Mouse (Mus musculus) heart, postnatal 36 days (tissue): Measurements from ENCODE around the gene Jak1. TPM values are rescaled to one million over a fixed set of nuclear protein-coding genes. Genes with fewer than 3 reads are reported as not detected.
"Not testable (repeated sequence)": the region's sequence is repeated elsewhere in the genome, so short reads cannot be mapped to it uniquely, and the experiment has no call there.

ENCODE experiments used
- DNase-seq, 2 experiments: peaks; one replicate each; pipeline ENCODE4 v3.0.0; 2021 to 2022
- intact Hi-C: fragments of 180-260 bp; cut with DNase I; formaldehyde crosslinking; loops from one replicate; pipeline ENCODE4 v1.15.1; 2025
- total RNA-seq, 2 experiments: library from RNA; stranded (reverse); gene quantifications; 2 replicates each; pipeline ENCODE4 v1.2.3; 2021

Gene Jak1
- total RNA-seq, 2 experiments from 2014 or later, result 86.8 to 93.7 TPM

DNA sequence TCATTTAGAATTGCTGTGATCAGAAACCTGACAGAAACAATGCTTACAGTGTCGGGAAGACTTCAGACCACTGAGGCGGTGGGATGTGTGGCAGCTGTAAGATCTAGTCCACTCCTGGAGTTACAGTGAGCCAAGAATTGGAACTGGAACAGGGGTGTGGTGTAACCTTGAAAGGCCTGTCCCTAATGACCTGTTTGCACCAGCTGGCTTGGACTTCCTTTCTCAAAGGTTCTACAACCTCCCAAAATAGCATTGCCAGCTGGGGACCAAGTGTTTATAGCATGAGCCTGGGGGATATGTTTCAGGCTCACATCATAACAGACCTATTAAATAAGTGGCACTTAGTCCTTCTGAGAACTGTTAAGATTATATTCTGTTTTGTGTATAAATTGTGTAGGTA is 15.0 kb upstream of the Jak1 start:
- no peak for DNase-seq
- intact Hi-C loops, result no loop called here

DNA sequence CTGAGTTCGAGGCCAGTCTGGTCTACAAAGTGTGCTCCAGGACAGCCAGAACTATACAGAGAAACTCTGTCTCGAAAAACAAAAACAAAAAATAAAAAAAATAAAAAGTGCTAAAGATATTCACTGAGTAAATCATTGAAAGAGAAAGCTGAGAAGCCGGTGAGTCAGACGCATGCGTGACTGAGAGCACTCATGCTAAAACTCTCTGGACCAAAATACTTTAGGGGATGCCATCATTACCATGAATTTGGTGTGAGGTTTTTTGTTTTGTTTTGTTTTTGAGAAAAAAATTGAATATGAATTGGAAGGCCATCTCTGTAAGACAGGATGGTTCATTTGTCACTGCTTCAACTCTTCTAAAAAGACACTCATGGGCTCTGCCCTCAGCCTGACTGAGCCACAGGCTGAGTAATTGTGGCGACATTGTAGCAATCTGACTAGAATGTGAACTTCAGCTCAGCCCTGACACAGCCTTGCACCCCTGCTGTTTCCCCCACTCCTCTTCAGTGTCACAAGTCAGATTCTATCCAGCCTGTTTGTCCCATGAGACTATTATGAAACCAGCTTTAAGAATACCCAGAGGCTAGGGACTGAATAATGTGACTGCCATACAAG is 11.5 kb upstream of the Jak1 start:
- intact Hi-C loops, result no loop called here
- no peak for DNase-seq

DNA sequence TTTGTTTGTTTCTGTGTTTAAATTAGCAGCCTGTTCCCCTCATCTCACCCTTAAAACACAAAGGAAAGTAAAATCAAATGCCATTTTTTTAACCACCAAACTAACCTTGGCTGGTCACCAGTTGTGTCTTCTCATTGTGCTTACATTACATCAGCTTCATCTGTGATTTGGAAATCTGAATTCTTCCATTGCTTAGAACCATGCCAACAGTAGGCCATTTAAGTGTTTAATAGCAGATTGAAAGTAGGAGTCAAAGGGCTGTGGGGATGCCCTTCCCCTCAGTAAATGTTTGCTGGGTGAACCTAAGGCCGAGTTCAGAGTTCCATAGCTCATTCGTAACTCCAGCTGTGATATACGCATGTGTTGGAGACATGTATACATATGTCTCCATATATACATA is 10.8 kb upstream of the Jak1 start:
- intact Hi-C loops, result no loop called here
- no peak for DNase-seq

DNA sequence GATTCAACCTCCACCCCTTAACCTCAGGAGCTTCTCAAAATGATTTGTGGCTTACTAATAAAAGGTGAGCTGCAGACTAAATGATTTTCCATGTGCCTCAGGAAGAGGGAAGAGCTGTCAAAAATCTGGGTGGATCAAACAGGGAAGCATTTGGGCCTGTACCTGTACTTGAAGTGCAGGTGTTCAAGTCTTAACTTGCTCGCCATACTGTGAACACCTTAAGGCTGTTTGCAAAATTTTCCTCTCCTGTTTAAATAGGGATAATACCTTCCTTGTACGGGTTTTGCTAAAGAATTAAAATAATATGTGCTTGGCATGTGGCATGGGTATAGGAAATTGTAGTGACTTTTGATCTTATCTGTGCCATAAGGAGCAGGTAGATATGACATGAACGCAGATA is 5.7 kb upstream of the Jak1 start:
- intact Hi-C loops, result no loop called here
- DNase-seq, result no peak

DNA sequence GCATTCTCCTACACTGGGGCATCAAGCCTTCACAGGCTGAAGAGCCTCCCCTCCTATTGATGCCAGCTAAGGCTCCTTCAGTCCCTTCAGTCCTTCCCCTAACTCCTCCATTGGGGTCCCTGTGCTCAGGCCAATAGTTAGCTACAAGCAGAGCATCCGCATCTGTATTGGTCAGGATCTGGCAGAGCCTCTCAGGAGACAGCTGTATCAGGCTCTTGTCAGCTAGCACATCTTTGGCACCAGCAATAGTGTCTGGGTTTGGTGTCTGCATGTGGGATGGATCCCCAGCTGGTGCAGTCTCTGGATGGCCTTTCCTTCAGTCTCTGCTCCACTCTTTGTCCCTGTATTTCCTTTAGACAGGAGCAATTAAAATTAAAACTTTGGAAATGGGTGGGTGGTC is 3.4 kb upstream of the Jak1 start:
- intact Hi-C loops, DNase-seq: not testable (repeated sequence)

DNA sequence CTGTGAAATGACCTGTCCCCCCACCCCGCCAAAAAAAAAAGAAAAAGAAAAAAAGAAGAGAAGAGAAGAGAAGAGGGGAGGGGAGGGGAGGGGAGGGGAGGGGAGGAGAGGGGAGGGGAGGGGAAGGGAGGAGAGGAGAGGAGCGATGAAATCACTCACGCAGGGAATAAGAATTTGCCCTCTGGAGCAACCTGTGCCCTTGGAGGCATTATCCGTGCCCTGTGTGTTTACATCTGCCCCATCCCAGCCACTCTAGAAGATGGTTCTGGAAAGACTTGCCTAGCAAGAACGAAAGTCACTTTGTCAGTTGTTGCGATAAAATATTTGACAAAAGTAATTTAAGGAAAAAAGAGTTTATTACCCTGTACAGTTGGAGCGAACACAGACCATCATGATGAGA is 441 bp upstream of the Jak1 start:
- DNase-seq, result no peak
- intact Hi-C loops, result loop anchor here (2.0 kb wide), 4 partner anchors 27 to 97 kb away; no protein-coding TSS in a partner anchor

DNA sequence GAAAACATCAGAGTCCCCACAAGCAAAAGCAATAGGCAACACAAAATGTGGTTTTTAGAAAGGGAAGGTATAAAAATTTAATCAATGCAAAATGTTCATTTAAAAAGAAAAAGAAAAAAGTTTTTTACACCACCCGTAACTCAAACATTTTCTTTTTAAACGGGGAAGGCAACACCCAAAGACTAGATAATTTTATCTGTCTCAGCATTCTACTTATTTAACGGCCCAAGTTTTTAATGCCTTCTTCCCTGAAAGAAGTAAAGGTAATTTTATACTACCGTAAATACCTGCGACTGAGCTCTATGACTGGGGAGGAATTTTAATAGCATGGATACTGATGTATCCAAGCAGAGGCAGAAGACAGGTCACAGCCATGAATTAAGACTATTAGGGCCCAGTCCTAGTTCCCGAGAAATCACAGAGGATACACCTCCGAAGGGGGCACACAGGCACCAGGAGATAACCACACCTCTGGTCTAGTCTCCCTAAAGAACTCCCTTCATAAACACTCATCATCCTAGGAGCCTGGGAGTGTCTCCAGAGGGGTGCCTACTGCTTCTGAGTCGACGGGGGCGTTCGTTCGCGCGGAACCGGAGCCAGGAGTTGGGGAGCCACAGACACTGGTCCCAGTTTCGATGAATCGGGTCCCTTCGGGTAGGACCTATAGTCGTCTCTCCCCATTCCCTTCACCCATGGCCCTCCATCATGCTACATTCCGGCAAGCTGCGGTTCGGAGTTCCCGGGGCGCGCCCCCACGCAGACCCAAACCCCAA is 928 bp downstream of the Jak1 start:
- intact Hi-C loops, result loop anchor here (2.0 to 5.0 kb wide), 5 partner anchors 29 to 95 kb away; no protein-coding TSS in a partner anchor
- peak in 1 of 2 experiments; percentile 29 for DNase-seq

DNA sequence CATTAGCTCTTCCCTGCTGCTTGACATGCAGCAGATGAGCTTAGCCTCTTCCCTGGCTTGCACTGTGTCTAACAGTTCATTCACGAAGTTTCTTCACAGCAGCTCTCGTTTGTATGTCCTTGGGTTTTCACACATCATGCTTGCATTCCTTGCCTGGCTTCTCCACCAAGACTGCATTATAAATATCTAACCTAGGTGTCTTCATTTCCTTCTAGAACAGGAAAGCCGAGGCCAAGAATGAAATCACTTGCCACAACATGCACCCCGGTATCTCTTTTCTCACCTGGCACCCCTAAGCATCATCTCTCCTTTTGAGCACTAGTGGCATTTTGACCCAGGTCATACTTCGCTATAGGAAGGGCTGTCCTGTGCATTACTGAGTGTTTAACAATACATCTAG is 3.5 kb downstream of the Jak1 start:
- no peak for DNase-seq

DNA sequence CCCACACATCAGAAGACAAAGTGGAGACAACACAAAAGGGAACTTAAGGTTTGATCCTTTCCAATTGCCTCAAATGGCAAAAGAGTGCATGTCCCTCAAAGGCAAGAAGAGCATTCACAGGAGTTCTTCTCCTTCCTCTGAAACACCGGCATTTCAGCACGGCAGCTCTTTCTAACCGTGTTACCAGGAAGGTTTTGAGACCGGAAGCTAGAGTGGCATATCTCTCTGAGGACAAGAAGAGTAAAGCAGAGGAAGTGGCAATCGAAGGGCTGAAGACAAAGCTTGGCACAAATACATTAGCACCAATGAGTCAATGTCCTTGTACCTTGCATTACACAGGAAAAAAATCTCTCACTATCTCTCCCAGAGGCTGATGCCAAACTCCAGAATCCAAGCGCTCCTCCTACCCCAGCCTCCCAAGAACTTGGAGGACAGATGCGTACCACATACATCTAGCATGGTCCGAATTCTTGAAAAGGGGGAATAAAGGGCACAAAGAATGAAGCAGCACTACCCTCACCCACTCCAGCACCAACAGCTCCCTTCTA is 4.3 kb downstream of the Jak1 start:
- intact Hi-C loops, result loop anchor here (5.0 kb wide), 1 partner anchor 79 kb away; no protein-coding TSS in a partner anchor
- DNase-seq, result no peak

More for the DNA sequence above, 3.5 kb downstream of the Jak1 start:
- intact Hi-C loops, result loop anchor here (5.0 kb wide), 1 partner anchor 79 kb away; no protein-coding TSS in a partner anchor

DNA sequence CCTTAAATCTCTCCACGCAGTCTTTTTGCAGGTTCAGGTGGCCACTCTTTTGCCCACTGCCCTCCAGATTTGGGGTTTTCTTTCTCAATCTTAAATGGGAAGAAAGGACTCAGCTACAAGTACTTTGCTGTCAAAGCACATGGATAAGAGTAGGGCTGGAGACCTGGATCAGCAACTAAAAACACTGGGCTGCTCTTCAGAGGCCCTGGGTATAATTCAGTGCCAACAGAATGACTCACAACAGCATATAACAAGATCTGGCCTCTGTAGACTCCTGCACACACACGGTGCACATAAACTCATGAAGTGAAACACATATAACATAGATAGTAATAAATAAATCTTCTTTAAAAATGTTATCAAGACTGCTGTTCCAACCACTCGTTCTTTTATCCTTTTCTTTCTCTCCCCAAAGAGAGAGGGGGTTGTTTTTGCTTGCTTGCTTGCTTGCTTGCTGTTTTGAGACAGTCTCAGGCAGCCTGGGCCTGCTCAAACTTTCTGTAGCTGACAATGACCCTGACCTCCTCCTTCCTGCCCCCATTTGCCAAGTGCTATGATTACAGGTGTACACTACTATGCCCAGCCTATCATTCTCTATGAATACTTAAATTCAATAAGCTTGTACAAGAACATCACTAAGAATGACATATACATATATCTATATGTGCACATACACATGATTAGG is 8.4 kb downstream of the Jak1 start:
- DNase-seq, result no peak
- intact Hi-C loops, result no loop called here

DNA sequence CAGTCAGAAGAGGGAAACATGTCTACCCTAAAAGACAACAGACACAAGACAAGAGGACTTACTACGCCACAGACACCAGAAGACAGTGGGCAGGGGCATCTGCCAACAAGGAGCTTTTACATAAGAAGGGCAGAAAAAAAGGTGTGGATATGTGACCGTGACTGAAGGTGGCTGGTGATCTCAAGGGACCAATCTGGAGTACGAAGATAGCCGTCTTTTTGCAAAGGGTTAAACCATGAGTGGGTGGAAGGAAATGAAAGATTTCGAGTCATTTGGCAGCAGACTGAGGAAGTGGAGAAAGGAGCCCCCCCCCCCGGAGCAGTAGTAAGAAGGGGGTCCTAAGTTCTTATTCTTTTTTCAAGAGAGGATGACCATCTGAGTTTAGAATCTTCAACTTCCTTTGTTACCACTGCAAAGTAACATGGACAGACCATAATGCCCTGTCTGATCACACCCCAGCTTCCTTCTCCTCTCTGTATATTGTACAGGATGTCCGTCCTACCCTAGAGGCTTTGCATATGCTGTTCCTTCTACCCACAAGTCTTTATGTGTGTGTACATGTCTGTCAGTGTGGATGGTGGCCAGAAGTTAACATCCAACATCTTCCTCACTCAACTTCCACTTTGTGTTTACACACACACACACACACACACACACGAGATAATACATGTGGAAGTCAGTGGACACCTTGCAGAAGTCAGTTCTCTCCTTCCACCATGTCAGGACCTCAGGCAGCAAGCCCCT is 10.3 kb downstream of the Jak1 start:
- intact Hi-C loops, result loop anchor here (5.0 kb wide), 1 partner anchor 38 kb away; no protein-coding TSS in a partner anchor
- DNase-seq, result no peak

DNA sequence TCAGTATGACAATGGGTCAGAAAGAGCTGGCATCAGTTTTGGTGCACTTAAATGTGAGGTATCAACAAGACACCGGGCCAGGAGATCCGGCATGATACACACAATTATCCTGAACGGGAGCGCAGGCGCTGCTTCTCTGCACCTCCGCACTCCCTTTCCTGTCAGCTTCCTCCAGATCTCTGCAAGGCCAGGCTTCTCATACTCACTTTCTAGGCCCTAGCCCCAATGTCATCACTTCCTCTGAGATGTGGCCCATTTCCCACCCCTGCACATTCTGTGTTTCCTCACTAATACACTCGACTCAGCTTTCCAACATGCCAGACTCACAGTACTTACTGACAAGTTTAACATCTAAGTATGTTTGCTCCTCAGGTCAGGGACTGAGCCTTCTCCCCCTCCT is 11.1 kb downstream of the Jak1 start:
- intact Hi-C loops, result loop anchor here (5.0 kb wide), 1 partner anchor 38 kb away; no protein-coding TSS in a partner anchor
- DNase-seq, result peak; percentile 31 to 46

DNA sequence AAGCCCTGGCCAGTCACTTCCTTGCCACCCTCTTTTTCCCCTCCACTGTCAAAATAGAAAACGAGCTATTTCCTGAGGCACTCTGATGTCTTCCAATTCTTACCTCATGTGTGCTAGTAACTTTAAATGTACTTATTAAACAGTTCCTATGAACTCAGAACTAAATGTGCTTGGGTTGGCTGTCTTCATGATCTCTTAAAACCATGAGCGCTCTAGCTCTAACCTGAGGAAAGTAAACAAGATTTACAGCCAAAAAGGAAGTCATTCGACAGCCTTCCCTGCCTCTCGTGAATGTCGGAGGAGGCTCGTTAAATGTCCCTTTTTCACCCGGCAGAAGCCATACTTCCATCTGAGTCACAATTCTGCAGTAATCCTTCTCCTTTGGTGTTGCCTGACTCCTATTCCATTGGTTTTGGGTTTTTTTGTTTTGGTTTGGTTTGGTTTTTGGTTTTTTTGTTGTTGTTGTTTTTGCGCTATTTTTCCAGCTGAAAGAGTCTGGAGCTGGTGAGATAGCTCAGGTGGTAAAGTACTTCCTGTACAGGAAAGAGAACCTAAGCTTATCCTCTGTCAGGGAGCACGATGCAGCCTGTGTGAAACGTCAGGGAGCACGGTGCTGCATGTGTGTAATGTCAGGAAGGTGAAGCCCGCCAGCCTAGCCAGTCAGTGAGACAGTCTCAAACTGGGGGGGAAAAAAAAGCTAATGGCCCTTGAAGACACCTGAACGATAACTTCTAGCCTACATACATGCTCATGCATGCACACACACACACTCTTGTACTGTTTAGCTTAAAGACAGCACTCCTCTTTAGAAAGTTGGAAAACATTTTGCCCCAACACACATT is 12.1 kb downstream of the Jak1 start:
- intact Hi-C loops, result loop anchor here (5.0 kb wide), 1 partner anchor 39 kb away; no protein-coding TSS in a partner anchor
- no peak for DNase-seq

DNA sequence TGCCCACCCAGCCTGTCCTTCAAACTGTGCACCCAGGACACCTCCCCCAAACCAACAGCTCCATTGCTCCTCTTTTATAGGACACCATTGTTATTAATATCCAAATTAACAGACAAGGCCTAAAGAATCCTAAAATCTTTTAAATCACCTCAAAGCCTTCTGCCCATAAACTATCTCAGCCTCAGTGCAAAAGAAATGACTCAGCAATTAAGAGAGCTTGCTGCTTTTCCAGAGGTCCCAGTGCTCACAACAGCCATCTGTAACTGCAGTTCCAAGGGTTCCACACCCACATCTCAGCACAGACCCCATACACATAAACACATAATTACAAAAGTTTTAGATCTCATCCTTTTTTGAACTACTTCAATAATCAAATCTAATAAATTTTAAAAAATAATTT is 13.1 kb downstream of the Jak1 start:
- intact Hi-C loops, result loop anchor here (5.0 kb wide), 1 partner anchor 40 kb away; no protein-coding TSS in a partner anchor

DNA sequence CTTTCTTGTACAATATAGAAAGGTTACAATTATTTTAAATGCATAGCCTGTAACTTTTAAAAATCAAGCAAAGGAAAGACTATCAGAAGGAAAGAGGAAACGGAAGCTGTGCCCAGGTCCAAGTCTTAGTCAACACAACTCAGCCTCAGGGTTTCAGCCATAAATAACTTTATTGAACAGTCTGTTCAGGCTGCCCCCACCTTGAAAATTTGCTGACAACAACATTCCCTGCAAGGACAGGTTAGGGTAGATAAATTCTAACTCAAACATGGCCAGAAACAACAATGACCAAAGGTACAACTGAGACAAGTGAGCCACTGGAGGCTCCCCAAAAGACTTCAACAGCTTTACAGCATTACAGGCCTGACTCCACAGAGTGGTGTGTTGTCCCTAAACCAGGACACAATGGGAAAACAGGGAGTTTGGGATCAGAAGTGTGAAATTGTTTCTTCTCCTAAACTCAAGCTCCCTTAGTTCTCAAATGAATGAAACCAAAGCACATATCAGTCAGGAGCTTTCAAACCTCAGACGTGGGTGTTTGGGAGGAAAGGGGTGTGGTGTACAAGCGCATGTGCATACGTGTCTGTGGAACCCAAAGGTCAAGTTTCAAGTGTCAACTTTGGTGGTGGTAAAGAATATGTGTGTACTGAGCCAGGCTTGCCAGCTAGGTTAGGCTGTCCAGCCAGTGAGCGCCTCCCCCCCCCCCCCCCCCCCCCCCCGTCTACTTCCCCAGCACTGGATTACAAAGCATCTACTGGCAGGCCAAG is 14.9 kb downstream of the Jak1 start:
- intact Hi-C loops, result loop anchor here (5.0 kb wide), 1 partner anchor 42 kb away; no protein-coding TSS in a partner anchor
- DNase-seq, result no peak

More for the DNA sequence above, 13.1 kb downstream of the Jak1 start:
- no peak for DNase-seq

DNA sequence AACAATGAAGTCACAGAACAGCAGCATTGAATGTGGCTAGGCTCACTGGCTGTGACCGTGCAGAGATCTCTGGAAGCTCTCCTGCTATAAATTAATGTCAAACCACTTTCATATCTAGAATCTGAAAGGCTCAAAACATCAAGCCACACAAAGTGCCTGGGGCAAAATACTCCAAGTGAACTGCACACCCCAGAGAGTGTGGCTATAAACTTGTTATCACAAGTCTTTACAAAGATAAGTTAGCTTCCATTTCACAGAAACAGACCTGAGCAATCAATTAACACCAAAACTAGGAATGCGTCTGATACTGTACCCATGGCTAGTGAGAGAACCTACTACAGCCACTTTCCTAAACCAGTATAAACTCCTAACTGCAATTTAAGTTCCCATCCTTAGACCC is 17.7 kb downstream of the Jak1 start:
- intact Hi-C loops, result no loop called here

DNA sequence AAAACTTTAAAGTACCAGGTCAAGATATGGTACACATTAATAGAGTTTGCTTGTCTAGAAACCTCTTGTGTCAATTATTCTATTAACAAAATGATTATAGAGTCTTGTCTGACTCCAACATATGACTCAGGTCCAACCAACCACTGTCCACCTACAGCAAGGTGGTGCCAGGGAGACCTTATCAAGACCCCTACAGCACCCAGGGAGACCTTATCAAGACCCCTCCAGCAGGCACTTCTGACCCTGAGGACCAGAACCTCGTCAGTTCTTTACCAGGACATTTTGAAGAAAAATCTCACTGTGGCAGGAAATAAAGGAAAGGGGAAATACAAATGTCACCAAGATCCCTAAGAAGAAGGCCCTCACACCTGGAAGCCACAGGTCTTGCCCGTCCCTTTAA is 18.5 kb downstream of the Jak1 start:
- DNase-seq, result no peak
- intact Hi-C loops, result no loop called here

More for the DNA sequence above, 17.7 kb downstream of the Jak1 start:
- DNase-seq, result no peak

DNA sequence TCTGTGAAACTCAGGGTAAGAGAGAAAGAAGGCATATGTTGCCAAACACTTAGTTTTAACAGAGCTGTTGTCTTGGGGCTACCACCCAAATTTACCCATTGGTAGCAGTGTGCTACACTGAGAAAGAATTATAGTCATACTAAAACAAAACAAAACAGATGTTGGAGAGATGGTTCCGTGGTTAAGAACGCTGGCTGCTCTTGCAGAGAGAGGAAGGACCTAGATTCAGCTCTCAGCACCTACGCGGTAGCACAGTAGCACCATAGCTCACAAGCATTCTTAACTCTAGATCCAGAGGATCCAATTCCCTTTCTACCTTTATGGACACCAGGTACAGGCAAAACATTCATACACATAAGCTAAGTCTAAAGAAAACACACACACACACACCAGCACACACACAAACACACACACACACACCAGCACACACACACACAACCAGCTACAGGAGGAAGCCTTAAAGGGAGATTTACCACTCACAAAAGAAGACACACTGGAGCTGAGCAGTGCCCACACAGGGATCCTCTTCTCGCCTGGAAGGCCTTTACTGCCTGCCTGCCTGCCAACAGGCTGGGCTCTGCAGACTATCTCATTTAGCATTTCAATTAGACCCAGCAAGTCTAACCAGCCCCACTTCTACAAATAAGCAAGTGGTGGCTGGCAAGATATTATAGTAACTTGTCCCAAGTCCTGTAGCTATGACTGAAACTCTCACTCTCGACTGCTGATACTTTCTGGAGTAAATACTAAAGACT is 20.6 kb downstream of the Jak1 start:
- intact Hi-C loops, result no loop called here
- DNase-seq, result no peak
